Mouse (Mus musculus) olfactory bulb, adult 2 months (tissue): ENCODE results near the gene Coro7. TPM values are rescaled to one million over a fixed set of nuclear protein-coding genes. Genes with fewer than 3 reads are reported as not detected.
A peak's percentile ranks its signal among the peaks of the same experiment; 100 is the strongest.
"Not testable (repeated sequence)": the region's sequence is repeated elsewhere in the genome, so short reads cannot be mapped to it uniquely, and the experiment has no call there.

ENCODE experiments used
- H3K27ac ChIP-seq: fragments of 200-500 bp; 2 replicates; pipeline ENCODE4 v1.5.1; 2012; ENCODE audit warnings: low read depth, low read length; ENCODE audit not compliant: insufficient read depth
- H3K4me1 ChIP-seq: fragments of 200-500 bp; 2 replicates; pipeline ENCODE4 v1.6.1; 2012; ENCODE audit warnings: low read length; ENCODE audit not compliant: control insufficient read depth, insufficient read depth
- H3K4me3 ChIP-seq: fragments of 200-500 bp; 2 replicates; pipeline ENCODE4 v1.5.1; 2012; ENCODE audit warnings: mild to moderate bottlenecking, low read depth, low read length, moderate library complexity; ENCODE audit not compliant: insufficient read depth
- CTCF ChIP-seq: fragments of 200-500 bp; IDR thresholded peaks from 2 replicates; pipeline ENCODE4 v1.5.1; 2012; ENCODE audit warnings: low read depth, mild to moderate bottlenecking, low read length, moderate library complexity; ENCODE audit not compliant: insufficient read depth
- POLR2A ChIP-seq: fragments of 200-500 bp; IDR thresholded peaks from 2 replicates; pipeline ENCODE4 v1.6.1; 2012; ENCODE audit warnings: mild to moderate bottlenecking, low read depth, low read length, moderate library complexity; ENCODE audit not compliant: insufficient read depth
- WGBS: fragments of 180-500 bp; shearing (Covaris S2); methylation state at CpG from one replicate; pipeline ENCODE4 v1.1.7; 2018; 5-methylcytosine and 5-hydroxymethylcytosine counted together
- polyA plus RNA-seq: library from polyadenylated mRNA; stranded (reverse); fragments of >200 nt; gene quantifications from 2 replicates; pipeline ENCODE4 v1.2.4, GENCODE M21; 2012; ENCODE audit warnings: low replicate concordance; ENCODE audit not compliant: missing spikeins, insufficient read depth, insufficient read length

Gene Coro7
- polyA plus RNA-seq, 1 experiment = not detected

- Histone ChIP-seq H3K4me1 (peaks cover 2% of the 10 kb centered on the region), H3K27ac (peak overlapping the region; percentile 93), H3K4me3 (peak overlapping the region; percentile 88)
- no peak for TF ChIP-seq CTCF
- peak; percentile 93 for TF ChIP-seq POLR2A
- WGBS = under 1% methylated on average over 54 of the region's 54 CpGs
Measured at GRCm38 (mm10) chr16:4683581-4684456, 4.2 kb upstream of the Coro7 start.

GRCm38 (mm10) chr16:4683193-4683580 lies 3.6 kb upstream of the Coro7 start:
- WGBS = 23% methylated on average over 9 of the region's 9 CpGs
- H3K27ac ChIP-seq = peak overlapping the region; percentile 93
- H3K4me3 ChIP-seq = peak overlapping the region; percentile 88
- TF ChIP-seq CTCF (no peak), POLR2A (no peak)
- H3K4me1 ChIP-seq = peaks cover 3% of the 10 kb centered on the region

DNA sequence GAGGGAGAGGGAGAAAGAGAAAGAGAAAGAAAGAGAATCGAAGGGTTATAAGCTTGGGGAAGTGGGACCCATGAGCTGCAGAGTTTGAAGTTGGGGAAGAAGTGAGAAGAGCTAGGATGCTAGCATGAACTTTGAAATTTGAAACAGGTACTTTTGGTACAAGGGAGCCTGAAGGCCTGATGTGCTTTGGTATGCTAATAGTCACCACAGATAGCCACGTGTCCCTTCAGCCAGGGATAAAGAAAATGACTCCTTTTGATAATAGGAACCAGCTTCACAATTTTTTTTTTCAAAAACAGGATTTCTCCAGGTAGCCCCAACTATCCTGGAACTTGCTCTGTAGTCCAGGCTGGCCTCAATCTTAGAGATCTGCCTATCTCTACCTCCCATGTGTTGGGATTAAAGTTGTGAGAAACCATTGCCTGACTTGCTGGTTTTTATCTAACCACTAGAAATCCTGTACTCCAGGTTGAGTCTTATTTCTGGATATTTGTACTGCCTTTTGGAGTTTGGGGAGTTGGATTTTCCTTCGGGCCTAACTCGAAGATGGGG lies 3.1 kb upstream of the Coro7 start:
- no peak overlapping the region for H3K27ac ChIP-seq
- TF ChIP-seq POLR2A = no peak
- no peak for TF ChIP-seq CTCF
- 83% methylated on average over 4 of the region's 4 CpGs for WGBS
- H3K4me1 ChIP-seq = peaks cover 5% of the 10 kb centered on the region
- no peak overlapping the region for H3K4me3 ChIP-seq

DNA sequence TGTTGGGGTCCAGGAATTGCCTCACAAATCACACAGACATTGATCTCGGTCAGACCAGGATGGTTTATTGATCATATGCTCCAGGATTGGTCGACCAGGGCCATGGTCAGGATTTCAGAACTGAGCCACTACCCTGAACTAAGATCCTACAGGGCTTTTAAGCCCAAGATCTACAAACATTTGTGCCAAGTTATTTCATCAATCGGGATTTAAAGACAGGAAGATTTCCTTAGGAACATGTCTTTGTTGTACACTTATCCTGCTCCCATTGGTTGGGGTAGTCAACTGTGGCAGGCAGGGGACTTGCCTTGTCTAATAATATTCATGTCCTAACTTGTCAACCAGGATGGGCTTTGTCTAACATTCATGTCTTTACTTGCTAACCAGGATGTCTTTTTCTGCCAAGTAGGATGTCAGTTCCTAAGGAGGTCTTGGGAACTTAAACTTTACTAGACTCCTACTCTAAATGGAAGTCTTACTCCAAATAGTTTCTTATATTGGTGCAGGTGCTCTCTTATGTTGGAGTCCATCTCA lies 1.4 kb upstream of the Coro7 start:
- H3K4me1 ChIP-seq, H3K4me3 ChIP-seq, H3K27ac ChIP-seq: not testable (repeated sequence)
- WGBS = 82% methylated on average over 3 of the region's 3 CpGs

GRCm38 (mm10) chr16:4678080-4678479 lies 1.5 kb downstream of the Coro7 start:
- Histone ChIP-seq H3K4me3 (no peak overlapping the region), H3K27ac (no peak overlapping the region), H3K4me1 (peaks cover 6% of the 10 kb centered on the region)
- 89% methylated on average over 5 of the region's 5 CpGs for WGBS
- TF ChIP-seq POLR2A = no peak
- TF ChIP-seq CTCF = no peak

- Histone ChIP-seq H3K4me3 (no peak overlapping the region), H3K27ac (no peak overlapping the region), H3K4me1 (peaks cover 6% of the 10 kb centered on the region)
- 93% methylated on average over 5 of the region's 5 CpGs for WGBS
- no peak for TF ChIP-seq CTCF
- no peak for TF ChIP-seq POLR2A
Measured at GRCm38 (mm10) chr16:4676836-4677235, 2.7 kb downstream of the Coro7 start.

DNA sequence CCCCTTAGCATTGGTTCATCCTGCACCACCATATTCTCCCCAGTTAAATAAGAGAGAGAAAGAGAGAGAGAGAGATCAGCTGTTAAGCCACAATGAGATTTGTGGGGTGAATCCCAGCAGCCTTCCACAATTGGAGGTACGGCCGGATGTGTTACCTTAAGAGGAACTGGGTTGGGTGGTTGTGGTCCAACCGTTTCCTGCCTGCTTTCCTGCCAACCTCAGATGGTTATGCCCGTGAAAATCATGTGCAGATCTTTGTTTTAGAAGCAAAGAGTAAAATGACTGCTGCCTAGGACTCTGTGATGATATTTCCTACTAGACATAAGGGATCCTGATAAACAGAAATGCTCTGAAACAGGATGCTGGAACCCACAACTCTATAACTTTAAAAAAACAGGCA lies 5.5 kb downstream of the Coro7 start:
- H3K4me1 ChIP-seq = peaks cover 6% of the 10 kb centered on the region
- no peak overlapping the region for H3K27ac ChIP-seq
- TF ChIP-seq CTCF = no peak
- no peak for TF ChIP-seq POLR2A
- H3K4me3 ChIP-seq = no peak overlapping the region
- WGBS = 74% methylated on average over 4 of the region's 4 CpGs

GRCm38 (mm10) chr16:4670317-4670716 lies 9.3 kb downstream of the Coro7 start:
- TF ChIP-seq CTCF (no peak), POLR2A (no peak)
- Histone ChIP-seq H3K4me1 (no peaks in the 10 kb centered on the region), H3K27ac (no peak overlapping the region), H3K4me3 (no peak overlapping the region)
- 87% methylated on average over 5 of the region's 5 CpGs for WGBS

DNA sequence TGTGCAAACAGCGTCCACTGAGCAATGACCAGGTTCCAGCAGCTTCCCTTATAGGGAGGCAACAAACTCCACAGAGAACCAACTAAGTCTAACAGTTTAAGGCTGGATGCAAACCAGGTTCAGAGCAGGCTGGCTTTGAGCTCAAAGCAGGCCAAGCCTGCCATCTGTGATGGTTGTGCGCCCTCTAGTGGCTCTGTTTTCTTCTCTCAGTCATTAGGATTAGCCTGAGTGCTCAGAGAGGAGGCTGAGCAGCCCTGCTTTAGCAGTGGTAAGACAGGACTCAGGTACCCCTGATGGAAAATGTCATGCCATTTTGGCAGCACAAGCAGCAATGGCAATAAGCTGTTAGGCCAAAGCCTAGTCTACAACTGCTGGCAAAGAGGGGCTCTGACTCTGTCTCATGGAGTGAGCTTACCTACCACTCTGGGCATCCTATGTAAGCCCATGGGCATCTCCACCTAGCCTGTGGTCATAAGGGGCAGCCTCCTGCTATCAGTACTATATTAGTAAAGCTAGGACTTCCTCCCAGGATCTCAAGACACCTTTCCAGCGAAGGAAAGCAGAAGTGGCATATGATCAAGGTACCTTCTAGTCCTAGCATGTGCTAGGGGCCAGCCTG lies 12.3 kb downstream of the Coro7 start:
- H3K27ac ChIP-seq = no peak overlapping the region
- TF ChIP-seq POLR2A = no peak
- peak; percentile 59 for TF ChIP-seq CTCF
- H3K4me1 ChIP-seq = no peaks in the 10 kb centered on the region
- 27% methylated on average over 3 of the region's 3 CpGs for WGBS
- no peak overlapping the region for H3K4me3 ChIP-seq
